Mouse (Mus musculus) adrenal gland, adult 18-20 months (tissue): ENCODE results near the gene Vmn1r58. TPM values are rescaled to one million over a fixed set of nuclear protein-coding genes. Genes with fewer than 3 reads are reported as not detected.
"Not testable (repeated sequence)": the region's sequence is repeated elsewhere in the genome, so short reads cannot be mapped to it uniquely, and the experiment has no call there.

Experiments
- DNase-seq, 2 experiments: peaks; one replicate each; pipeline ENCODE4 v3.0.0; 2021 to 2022; ENCODE audit warnings: low spot score in 2 of 2
- long read RNA-seq, 2 experiments: library from polyadenylated mRNA; stranded (forward); transcript quantifications; one replicate each; pipeline ENCODE4 v2.0.0; 2021
- total RNA-seq, 2 experiments: library from RNA; stranded (reverse); gene quantifications; 1 replicate in 1 of 2; 2 replicates in 1 of 2; pipeline ENCODE4 v1.2.3; 2021

Vmn1r58 gene
- total RNA-seq: not detected
- long read RNA-seq, experiment 1: 0 reads
- long read RNA-seq, experiment 2: 0 reads

GRCm38 (mm10) chr7:5413296-5413695, at the start of gene Vmn1r58:
Gene Vmn1r58, minus strand, starts transcription at chr7:5413396.
- DNase-seq: not testable (repeated sequence)

DNA sequence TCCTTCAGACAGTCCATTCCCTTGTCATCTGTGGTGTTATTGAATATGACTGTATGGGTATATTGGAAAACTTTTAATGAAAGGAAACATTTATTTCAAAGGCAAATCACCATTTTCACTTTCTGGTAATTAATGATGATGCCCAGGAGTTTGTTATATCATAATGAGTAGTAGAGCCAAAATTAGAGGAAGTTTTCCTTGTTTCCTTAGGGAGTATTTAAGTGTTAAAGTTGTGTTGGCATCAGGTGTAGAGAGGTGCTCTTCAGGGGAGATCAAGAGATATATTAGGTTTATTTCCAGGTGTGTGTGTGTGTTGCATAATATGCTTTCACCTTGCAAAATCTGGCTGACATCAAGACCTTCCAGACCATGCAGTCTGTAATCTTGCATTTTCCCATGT, 43.5 kb upstream of the Vmn1r58 start, which contains the start of gene Vmn1r59:
Gene Vmn1r59, minus strand, starts transcription at position 101 of the 400 bp plus-strand sequence.
- no peak for DNase-seq

GRCm38 (mm10) chr7:5454011-5454410, 40.8 kb upstream of the Vmn1r58 start:
- not testable (repeated sequence) for DNase-seq

DNA sequence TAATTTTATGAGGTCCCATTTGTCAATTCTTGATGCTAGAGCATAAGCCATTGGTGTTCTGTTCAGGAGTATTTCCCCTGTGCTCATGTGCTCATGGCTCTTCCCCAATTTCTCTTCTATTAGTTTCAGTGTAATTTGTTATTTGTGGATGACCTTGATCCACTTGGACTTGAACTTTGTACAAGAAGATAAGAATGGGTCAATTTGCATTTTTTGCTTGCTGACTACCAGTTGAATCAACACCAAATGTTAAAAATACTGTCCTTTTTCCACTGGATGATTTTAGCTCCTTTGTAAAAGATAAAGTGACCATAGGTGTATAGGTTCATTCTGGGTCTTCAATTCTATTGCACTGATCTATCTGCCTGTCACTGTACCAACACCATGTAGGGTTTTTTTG, 35.4 kb upstream of the Vmn1r58 start:
- no peak for DNase-seq

DNA sequence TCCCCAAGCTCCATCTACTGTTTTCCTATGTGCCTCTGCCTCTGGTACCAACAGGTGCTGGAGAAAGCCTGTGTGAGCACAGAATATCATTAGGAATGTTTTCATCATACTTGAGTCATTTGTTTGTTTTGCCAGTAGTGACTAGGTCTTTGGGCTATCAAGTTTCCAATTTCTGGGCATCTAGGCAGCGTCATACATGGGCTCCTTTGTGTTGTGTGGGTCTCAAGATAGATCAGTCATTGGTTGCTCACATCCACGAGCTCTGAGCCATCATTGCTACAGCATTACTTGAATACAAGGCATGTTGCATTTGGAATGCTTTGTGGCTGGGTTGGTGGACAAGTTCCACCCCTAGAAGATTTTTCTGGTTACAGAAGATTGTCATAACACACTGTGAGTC, 7.0 kb downstream of the Vmn1r58 start:
- DNase-seq: no peak

GRCm38 (mm10) chr7:5366724-5367123, 46.5 kb downstream of the Vmn1r58 start:
- no peak for DNase-seq

DNA sequence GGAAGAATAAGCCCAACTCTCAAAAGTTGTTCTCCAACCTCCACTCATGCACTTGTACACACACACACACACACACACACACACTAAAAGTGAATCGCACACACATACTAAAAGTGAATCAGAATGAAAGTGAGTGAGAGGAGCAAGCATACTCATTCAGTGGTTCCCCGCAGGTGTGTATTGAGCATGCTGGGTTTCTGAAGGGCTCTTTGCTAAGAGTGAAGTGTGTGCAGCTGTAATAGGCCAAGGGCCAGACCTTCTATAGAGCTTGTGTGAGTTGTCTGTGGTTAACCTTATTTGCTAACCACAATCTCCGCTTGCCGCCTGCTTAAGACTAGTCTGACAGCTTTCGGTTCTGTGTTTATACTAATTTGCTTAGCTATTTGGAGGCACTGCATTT, 49.6 kb downstream of the Vmn1r58 start:
- DNase-seq: no peak

Other genes starting within 250 kb of the Vmn1r58 start
- not detected for gene Vmn1r56, start 216.6 kb downstream of the Vmn1r58 start, total RNA-seq
- not detected for gene Vmn1r57, start 194.9 kb downstream of the Vmn1r58 start, total RNA-seq
- not detected for gene Gm5065, start 62.9 kb downstream of the Vmn1r58 start, total RNA-seq
- not detected for gene Nlrp2, start 62.4 kb downstream of the Vmn1r58 start, total RNA-seq
- not detected for gene Vmn1r59, start 43.4 kb upstream of the Vmn1r58 start, total RNA-seq
- gene Vmn2r28, start 80.6 kb upstream of the Vmn1r58 start, total RNA-seq: not detected
- not detected for gene Vmn1r60, start 133.9 kb upstream of the Vmn1r58 start, total RNA-seq
- not detected for gene Vmn1r61, start 199.9 kb upstream of the Vmn1r58 start, total RNA-seq